ENCODE assay signal across 8 mouse cellular contexts in the genomic region with DNA sequence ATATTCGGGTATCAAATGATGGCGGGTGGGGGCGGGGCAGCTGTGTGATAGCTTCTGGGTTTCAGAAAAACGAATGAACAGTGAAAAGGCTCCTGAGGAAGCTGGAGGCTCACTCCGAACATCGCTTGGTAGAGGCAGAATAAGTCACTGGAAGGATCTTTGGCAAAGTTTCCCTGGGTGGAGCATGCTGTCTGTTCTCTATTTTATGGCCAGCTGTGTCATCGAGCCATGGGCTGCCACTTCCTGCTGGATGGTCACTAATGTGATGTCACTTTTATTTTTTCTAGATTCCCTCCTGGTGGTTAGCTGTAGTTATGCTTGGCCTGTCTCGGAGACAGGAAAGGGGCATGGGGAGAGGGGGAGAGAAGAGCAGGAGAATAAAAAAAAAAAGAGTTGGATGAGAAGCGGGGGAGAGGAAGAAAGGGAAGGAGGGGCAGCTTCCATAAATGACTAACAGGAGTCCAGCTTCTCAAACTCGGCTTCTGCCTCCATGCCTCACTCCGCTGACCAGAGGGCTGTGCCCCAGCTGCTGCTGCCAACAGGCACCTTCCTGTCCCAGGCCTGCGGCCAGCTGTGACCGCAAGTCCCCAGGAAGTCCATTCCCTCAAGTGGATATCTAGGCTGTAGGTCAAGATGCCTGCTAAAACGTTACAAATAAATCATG. TPM values are rescaled to one million over a fixed set of nuclear protein-coding genes. Genes with fewer than 3 reads are reported as not detected.
DNase-seq lines count a peak whose midpoint lies in the region; ATAC-seq lines count a peak whose summit lies in the region.

No protein-coding gene starts in this region.

- peak overlapping the region; percentile 29; the same call in 1 of the 2 replicates for H3K27ac ChIP-seq in hindbrain, embryonic 15.5 days (replicated peaks)
- no peak overlapping the region for H3K27ac ChIP-seq in liver, embryonic 12.5 days

- H3K27me3 ChIP-seq in hindbrain, embryonic 15.5 days: peaks cover 23% of the 10 kb centered on the region
- no peaks in the 10 kb centered on the region; the same call in 1 of the 2 replicates for H3K27me3 ChIP-seq in liver, embryonic 12.5 days (replicated peaks)

- WGBS in hindbrain, embryonic 15.5 days: 9% methylated on average over 14 of the region's 14 CpGs
- 14% methylated on average over 14 of the region's 14 CpGs for WGBS in liver, embryonic 12.5 days (ENCODE audit: insufficient replicate concordance)

- peak; percentile 99 for DNase-seq in 3T3-L1 (ENCODE audit: low read depth, low spot score)
- peak; percentile 80 to 83 for DNase-seq in adrenal gland, postnatal 36 days
- peak; percentile 12 to 28 for DNase-seq in gastrocnemius, adult 8-10 months (ENCODE audit: low spot score in 2 of 2)
- peak; percentile 45 to 48 for DNase-seq in monocyte, adult 2 months (ENCODE audit: low read depth in 1 of 2, low spot score in 2 of 2)
- no peak for DNase-seq in spleen, adult 12 weeks (ENCODE audit: low spot score)
- no peak for DNase-seq in B cell, adult 2 months

- peak overlapping the region; percentile 34 for H3K4me2 ChIP-seq in hindbrain, embryonic 15.5 days
- peak overlapping the region; percentile 18 for H3K4me2 ChIP-seq in liver, embryonic 12.5 days

- no peak overlapping the region for H3K9ac ChIP-seq in hindbrain, embryonic 15.5 days
- H3K9ac ChIP-seq in liver, embryonic 12.5 days: no peak overlapping the region

- no peak for ATAC-seq in hindbrain, embryonic 15.5 days (ENCODE audit: low FRiP score, low read depth)
- ATAC-seq in liver, embryonic 12.5 days: no peak

- no peaks in the 10 kb centered on the region for H3K9me3 ChIP-seq in hindbrain, embryonic 15.5 days
- H3K9me3 ChIP-seq in liver, embryonic 12.5 days (replicated peaks): no peaks in the 10 kb centered on the region

- H3K36me3 ChIP-seq in hindbrain, embryonic 15.5 days: no peaks in the 10 kb centered on the region
- H3K36me3 ChIP-seq in liver, embryonic 12.5 days: no peaks in the 10 kb centered on the region

- peaks cover 12% of the 10 kb centered on the region for H3K4me1 ChIP-seq in hindbrain, embryonic 15.5 days (replicated peaks)
- peaks cover 23% of the 10 kb centered on the region for H3K4me1 ChIP-seq in liver, embryonic 12.5 days

- H3K4me3 ChIP-seq in hindbrain, embryonic 15.5 days: no peak overlapping the region
- no peak overlapping the region for H3K4me3 ChIP-seq in liver, embryonic 12.5 days

RNA-seq across cellular contexts. Expression of a gene that starts 9.8 kb away (rescaled TPM):
- under 1 TPM; 0.26 to 0.43 TPM for total RNA-seq in adrenal gland, postnatal 36 days (2021)
- under 1 TPM in 1 of 4 experiments, not detected in 3; 0.13 TPM for total RNA-seq in gastrocnemius, adult 8-10 months (2022)
- not detected in 2 replicates for polyA plus RNA-seq in hindbrain, embryonic 15.5 days (2015; fragmentation: Nextera tagmentation; extraction: Ambion mirVana)
- 0.50 and 0.61 TPM in 2 replicates for polyA plus RNA-seq in liver, embryonic 12.5 days (2016; fragmentation: Nextera tagmentation; extraction: Ambion mirVana)

RNA-seq across cellular contexts. Expression of a gene that starts 19.5 kb away (rescaled TPM):
- total RNA-seq in adrenal gland, postnatal 36 days (2021): under 1 TPM; 0.56 TPM
- under 1 TPM in 2 of 4 experiments, not detected in 2; 0.13 to 0.15 TPM for total RNA-seq in gastrocnemius, adult 8-10 months (2022)
- polyA plus RNA-seq in hindbrain, embryonic 15.5 days (2015; fragmentation: Nextera tagmentation; extraction: Ambion mirVana): 0.62 and 0.77 TPM in 2 replicates
- 4.7 and 6.1 TPM in 2 replicates for polyA plus RNA-seq in liver, embryonic 12.5 days (2016; fragmentation: Nextera tagmentation; extraction: Ambion mirVana)

RNA-seq across cellular contexts. Expression of a gene that starts 23.6 kb away (rescaled TPM):
- total RNA-seq in adrenal gland, postnatal 36 days (2021): 1 to 10 TPM; 1.6 to 5.3 TPM
- total RNA-seq in gastrocnemius, adult 8-10 months (2022): 1 to 10 TPM in 2 of 4 experiments, under 1 TPM in 2; 0.29 to 2.9 (median 1.2) TPM
- not detected in 2 replicates for polyA plus RNA-seq in hindbrain, embryonic 15.5 days (2015; fragmentation: Nextera tagmentation; extraction: Ambion mirVana)
- 0.23 TPM in 1 of 2 replicates, not detected in the other for polyA plus RNA-seq in liver, embryonic 12.5 days (2016; fragmentation: Nextera tagmentation; extraction: Ambion mirVana)

RNA-seq across cellular contexts. Expression of a gene that starts 34.2 kb away (rescaled TPM):
- 1 to 10 TPM; 5.3 to 8.1 TPM for total RNA-seq in adrenal gland, postnatal 36 days (2021)
- total RNA-seq in gastrocnemius, adult 8-10 months (2022): 1 to 10 TPM in 1 of 4 experiments, under 1 TPM in 2, not detected in 1; 0.29 to 2.7 (median 0.77) TPM
- not detected in 2 replicates for polyA plus RNA-seq in hindbrain, embryonic 15.5 days (2015; fragmentation: Nextera tagmentation; extraction: Ambion mirVana)
- not detected in 2 replicates for polyA plus RNA-seq in liver, embryonic 12.5 days (2016; fragmentation: Nextera tagmentation; extraction: Ambion mirVana)

RNA-seq across cellular contexts. Expression of a gene that starts 45.0 kb away (rescaled TPM):
- total RNA-seq in adrenal gland, postnatal 36 days (2021): under 1 TPM in 1 of 2 experiments, not detected in 1; 0.63 TPM
- total RNA-seq in gastrocnemius, adult 8-10 months (2022): under 1 TPM in 1 of 4 experiments, not detected in 3; 0.74 TPM
- polyA plus RNA-seq in hindbrain, embryonic 15.5 days (2015; fragmentation: Nextera tagmentation; extraction: Ambion mirVana): not detected in 2 replicates
- polyA plus RNA-seq in liver, embryonic 12.5 days (2016; fragmentation: Nextera tagmentation; extraction: Ambion mirVana): not detected in 2 replicates

Comparison
In these comparisons a context has a peak if more than half of its experiments do, and no peak if none do; other contexts are left out.
1. DNase-seq: peak in 3T3-L1 (single experiment), adrenal gland, postnatal 36 days (2 of 2), gastrocnemius, adult 8-10 months (2 of 2) and monocyte, adult 2 months (2 of 2); none in spleen, adult 12 weeks (single experiment) and B cell, adult 2 months (0 of 2).